Mouse (Mus musculus) liver, postnatal 0 days (tissue): ENCODE measurements around the gene Ddx21. TPM values are rescaled to one million over a fixed set of nuclear protein-coding genes. Genes with fewer than 3 reads are reported as not detected.
"Not testable (repeated sequence)": the region's sequence is repeated elsewhere in the genome, so short reads cannot be mapped to it uniquely, and the experiment has no call there.

Experiments used
- ATAC-seq: fragments of 200-750 bp; cut with Nextera tagmentation; 2 replicates; pipeline ENCODE4 v1.8.0; 2017; ENCODE audit warnings: mild to moderate bottlenecking, moderate library complexity
- DNase-seq: peaks from one replicate; pipeline ENCODE4 v3.0.0-alpha.2; 2016
- H3K27ac ChIP-seq: fragments of 300-500 bp; sonication (generic); 2 replicates; pipeline ENCODE4 v1.5.1; 2014; ENCODE audit warnings: antibody characterized with exemption, moderate library complexity, mild to moderate bottlenecking, low read depth
- H3K27me3 ChIP-seq: fragments of 300-500 bp; sonication (generic); 2 replicates; pipeline ENCODE4 v1.6.1; 2014; ENCODE audit warnings: low read length, control low read depth, mixed read lengths; ENCODE audit not compliant: insufficient read depth
- H3K36me3 ChIP-seq: fragments of 300-500 bp; sonication (generic); replicated peaks from 2 replicates; pipeline ENCODE4 v1.6.1; 2014; ENCODE audit warnings: mild to moderate bottlenecking, control low read depth, low read length, moderate library complexity, mixed read lengths; ENCODE audit not compliant: insufficient read depth
- H3K4me1 ChIP-seq: fragments of 300-500 bp; sonication (generic); 2 replicates; pipeline ENCODE4 v1.6.1; 2014; ENCODE audit warnings: antibody characterized with exemption, mild to moderate bottlenecking, control low read depth; ENCODE audit not compliant: insufficient read depth
- H3K4me2 ChIP-seq: fragments of 300-500 bp; sonication (generic); 2 replicates; pipeline ENCODE4 v1.6.1; 2014; ENCODE audit warnings: low read depth, mild to moderate bottlenecking, low read length, moderate library complexity, mixed read lengths
- H3K4me3 ChIP-seq: fragments of 300-500 bp; sonication (generic); 2 replicates; pipeline ENCODE4 v1.5.1; 2014; ENCODE audit warnings: low read depth, low read length
- H3K9ac ChIP-seq: fragments of 300-500 bp; sonication (generic); replicated peaks from 2 replicates; pipeline ENCODE4 v1.6.1; 2014; ENCODE audit warnings: mild to moderate bottlenecking, moderate library complexity
- H3K9me3 ChIP-seq: fragments of 300-500 bp; sonication (generic); 2 replicates; pipeline ENCODE4 v1.6.1; 2016; ENCODE audit warnings: mild to moderate bottlenecking, control low read depth, low read length, mixed read lengths
- CTCF ChIP-seq: sonication (generic); IDR thresholded peaks from 2 replicates; pipeline ENCODE4 v1.5.1; 2016; ENCODE audit warnings: antibody characterized with exemption, low read depth
- EP300 ChIP-seq: IDR thresholded peaks from 2 replicates; pipeline ENCODE4 v1.6.1; 2016; ENCODE audit warnings: antibody characterized with exemption, low read depth, mild to moderate bottlenecking
- WGBS: fragments of 180-500 bp; shearing (Covaris S2); extraction: QIAGEN DNeasy Blood & Tissue Kit; methylation state at CpG from one replicate; pipeline ENCODE4 v1.1.7; 2014; ENCODE audit not compliant: insufficient replicate concordance; 5-methylcytosine and 5-hydroxymethylcytosine counted together
- polyA plus RNA-seq: library from polyadenylated mRNA; unstranded; fragments of >200 nt; fragmentation: Nextera tagmentation; extraction: Ambion mirVana; gene quantifications from 2 replicates; pipeline ENCODE4 v1.2.1, GENCODE M21; 2015

The Ddx21 gene
- polyA plus RNA-seq, 1 experiment from 2014 or later, result 8.3 TPM

DNA sequence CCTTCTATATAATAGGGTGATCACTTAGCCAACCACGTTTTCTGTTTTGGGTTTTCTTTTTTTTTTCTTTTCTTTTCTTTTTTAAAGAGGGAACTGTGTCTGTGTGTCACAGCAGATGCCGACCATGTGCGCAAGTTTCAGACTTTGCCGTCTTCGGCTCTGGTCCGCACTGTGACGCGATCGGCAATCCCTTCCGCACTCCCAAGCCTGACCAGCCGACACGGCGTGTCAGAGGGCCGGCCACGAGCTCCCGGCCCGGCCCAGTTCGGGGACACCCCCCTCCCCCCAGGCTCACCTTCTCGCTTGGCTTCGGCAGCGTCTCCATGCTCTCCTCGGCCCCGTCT, 276 bp downstream of the Ddx21 start:
- Histone ChIP-seq H3K9ac (peak overlapping the region; percentile 82), H3K36me3 (peaks cover 16% of the 10 kb centered on the region), H3K4me2 (peak overlapping the region; percentile 96), H3K9me3 (no peaks in the 10 kb centered on the region), H3K4me3 (peak overlapping the region; percentile 73), H3K27me3 (no peaks in the 10 kb centered on the region), H3K27ac (peak overlapping the region; percentile 85), H3K4me1 (peaks cover 17% of the 10 kb centered on the region)
- ATAC-seq (peak; percentile 76), DNase-seq (no peak)
- no peak for TF ChIP-seq CTCF
- no peak for TF ChIP-seq EP300
- 2% methylated on average over 23 of the region's 23 CpGs for WGBS

DNA sequence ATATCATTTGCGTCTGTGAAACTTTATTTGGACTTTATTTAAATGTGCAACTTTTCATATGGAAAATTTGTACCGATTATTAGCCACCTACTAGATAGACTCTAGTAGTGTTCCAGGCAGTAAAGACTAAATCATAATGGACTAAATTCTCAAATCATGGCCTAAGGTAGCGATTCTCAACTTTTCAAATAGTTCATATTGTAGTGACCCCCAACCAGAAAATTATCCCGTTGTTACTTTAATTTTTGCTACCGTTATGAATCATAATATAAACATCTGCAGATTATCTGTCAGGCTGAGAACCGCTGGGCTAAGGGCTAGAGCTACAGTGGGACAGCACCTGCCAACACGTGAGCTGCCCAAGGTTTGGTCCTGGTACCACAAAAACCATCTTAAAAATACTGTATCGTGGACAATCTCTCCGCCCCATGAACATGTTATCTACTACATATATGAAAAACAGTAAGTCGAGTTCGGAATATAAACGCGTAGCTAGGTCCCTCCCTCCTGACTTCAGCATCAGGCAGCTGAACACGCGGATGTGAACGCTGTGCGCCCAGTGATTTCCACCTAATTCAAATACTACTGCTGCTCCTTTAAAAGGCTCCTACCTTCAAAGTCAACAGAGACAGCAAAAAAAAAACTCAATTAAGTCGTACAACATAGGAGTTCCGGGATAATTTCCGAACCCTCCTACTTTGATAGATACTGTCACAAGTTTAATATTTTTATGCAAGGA, 859 bp downstream of the Ddx21 start:
- no peak for TF ChIP-seq CTCF
- TF ChIP-seq EP300, result no peak
- H3K36me3 ChIP-seq, result peaks cover 16% of the 10 kb centered on the region
- ATAC-seq, result no peak
- peak overlapping the region; percentile 96 for H3K4me2 ChIP-seq
- H3K27ac ChIP-seq, result peak overlapping the region; percentile 85
- WGBS, result 9% methylated on average over 20 of the region's 20 CpGs
- H3K27me3 ChIP-seq, result no peaks in the 10 kb centered on the region
- H3K9ac ChIP-seq, result peak overlapping the region; percentile 82
- peak overlapping the region; percentile 73 for H3K4me3 ChIP-seq
- H3K9me3 ChIP-seq, result no peaks in the 10 kb centered on the region
- H3K4me1 ChIP-seq, result peaks cover 17% of the 10 kb centered on the region
- DNase-seq, result peak; percentile 27

- no peaks in the 10 kb centered on the region for H3K9me3 ChIP-seq
- no peak overlapping the region for H3K27ac ChIP-seq
- peaks cover 24% of the 10 kb centered on the region for H3K36me3 ChIP-seq
- 70% methylated on average over 6 of the region's 6 CpGs for WGBS
- no peak overlapping the region for H3K9ac ChIP-seq
- H3K27me3 ChIP-seq, result no peaks in the 10 kb centered on the region
- DNase-seq (no peak), ATAC-seq (no peak)
- H3K4me1 ChIP-seq, result peaks cover 17% of the 10 kb centered on the region
- H3K4me2 ChIP-seq, result no peak overlapping the region
- TF ChIP-seq EP300 (no peak), CTCF (no peak)
- no peak overlapping the region for H3K4me3 ChIP-seq
Measured at GRCm38 (mm10) chr10:62600056-62600455, 2.0 kb downstream of the Ddx21 start.

DNA sequence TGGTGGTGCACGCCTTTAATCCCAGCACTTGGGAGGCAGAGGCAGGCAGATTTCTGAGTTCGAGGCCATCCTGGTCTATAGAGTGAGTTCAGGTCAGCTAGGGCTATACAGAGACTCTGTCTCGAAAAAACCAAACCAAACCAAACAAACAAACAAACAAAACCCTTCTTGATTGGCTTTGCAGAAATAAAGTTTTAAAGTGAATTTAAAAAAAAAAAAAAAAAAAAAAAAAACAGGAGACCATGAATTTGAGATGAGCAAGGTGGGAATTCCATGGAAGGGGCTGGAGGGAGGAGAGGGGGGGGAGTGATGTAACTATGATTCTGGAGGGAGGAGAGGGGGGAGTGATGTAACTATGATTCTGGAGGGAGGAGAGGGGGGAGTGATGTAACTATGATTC, 2.8 kb downstream of the Ddx21 start:
- not testable (repeated sequence) for H3K4me3 ChIP-seq, H3K27me3 ChIP-seq, H3K9me3 ChIP-seq, ATAC-seq, DNase-seq, H3K9ac ChIP-seq, H3K27ac ChIP-seq, H3K4me2 ChIP-seq
- peaks cover 17% of the 10 kb centered on the region for H3K4me1 ChIP-seq
- peaks cover 28% of the 10 kb centered on the region for H3K36me3 ChIP-seq
- 92% methylated on average over 3 of the region's 3 CpGs for WGBS

- H3K9me3 ChIP-seq, result no peaks in the 10 kb centered on the region
- no peak for TF ChIP-seq EP300
- no peak for TF ChIP-seq CTCF
- DNase-seq (no peak), ATAC-seq (no peak)
- no peak overlapping the region for H3K4me2 ChIP-seq
- no peak overlapping the region for H3K27ac ChIP-seq
- H3K36me3 ChIP-seq, result peaks cover 71% of the 10 kb centered on the region
- 88% methylated on average over 7 of the region's 7 CpGs for WGBS
- H3K4me1 ChIP-seq, result peaks cover 2% of the 10 kb centered on the region; the same call in 1 of the 2 replicates
- H3K4me3 ChIP-seq, result no peak overlapping the region
- H3K9ac ChIP-seq, result no peak overlapping the region
- H3K27me3 ChIP-seq, result no peaks in the 10 kb centered on the region
Measured at GRCm38 (mm10) chr10:62592496-62592895, 9.6 kb downstream of the Ddx21 start.

GRCm38 (mm10) chr10:62590200-62590599, 11.9 kb downstream of the Ddx21 start:
- ATAC-seq (peak; percentile 77), DNase-seq (peak; percentile 87)
- 29% methylated on average over 6 of the region's 6 CpGs for WGBS
- Histone ChIP-seq H3K36me3 (peaks cover 80% of the 10 kb centered on the region), H3K9me3 (no peaks in the 10 kb centered on the region), H3K4me3 (no peak overlapping the region), H3K27me3 (no peaks in the 10 kb centered on the region), H3K9ac (no peak overlapping the region), H3K4me2 (no peak overlapping the region), H3K4me1 (peaks cover 2% of the 10 kb centered on the region; the same call in 1 of the 2 replicates), H3K27ac (no peak overlapping the region)
- TF ChIP-seq EP300, result peak; percentile 37; the same call in 1 of the 2 replicates
- TF ChIP-seq CTCF, result peak; percentile 96
